20 mouse cellular contexts compared by ENCODE assay signal in the genomic region with DNA sequence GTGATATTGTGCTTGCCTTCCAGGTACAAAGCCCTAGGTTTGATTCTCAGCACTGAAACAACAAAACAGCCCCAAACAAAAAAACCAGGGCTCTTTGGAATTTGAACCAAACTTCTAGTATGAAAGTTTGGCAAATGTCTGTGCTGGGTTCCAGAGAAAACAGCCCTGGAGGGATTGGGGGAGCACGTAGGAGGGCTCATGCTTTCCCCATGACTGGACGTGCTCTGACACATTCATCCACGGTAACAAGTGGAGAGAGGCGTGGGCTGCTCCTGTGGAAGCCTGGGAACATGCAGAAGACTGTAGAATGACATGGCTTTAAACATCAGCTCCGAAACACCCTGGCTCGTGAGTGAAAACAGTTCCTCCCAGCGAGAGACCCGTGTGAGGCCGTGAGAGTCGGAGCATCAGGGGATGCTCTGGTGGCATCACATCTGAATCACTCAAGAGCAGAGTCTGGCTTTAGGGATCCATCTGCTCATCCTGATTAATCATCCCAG. TPM values are rescaled to one million over a fixed set of nuclear protein-coding genes. Genes with fewer than 3 reads are reported as not detected.
DNase-seq lines count a peak whose midpoint lies in the region; ATAC-seq and TF ChIP-seq lines count a peak whose summit lies in the region.
"Had no signal": no experiment of that assay in that cellular context is flagged by ENCODE, and none has a peak within 500 bp of the region (broad histone marks: within the 10 kb centered on the region; RNA-seq: fewer than 3 reads in every experiment).

No protein-coding gene starts in this region.

- no peak for ATAC-seq in kidney, embryonic 16.5 days (ENCODE audit: low FRiP score, low TSS enrichment)
- no peak for ATAC-seq in intestine, embryonic 15.5 days
- no peak for ATAC-seq in stomach, embryonic 15.5 days (ENCODE audit: insufficient read depth, low FRiP score, low read depth)
- ATAC-seq in inflammation-experienced regulatory T-cells, adult 6 months = no peak
- ATAC-seq: forebrain, embryonic 16.5 days; midbrain, embryonic 15.5 days had no signal

- no peak overlapping the region for H3K4me3 ChIP-seq in kidney, embryonic 16.5 days (ENCODE audit: low read length)
- H3K4me3 ChIP-seq in kidney, adult 2 months (ENCODE audit: insufficient read depth, low read depth, low read length) = no peak overlapping the region
- no peak overlapping the region for H3K4me3 ChIP-seq in intestine, embryonic 15.5 days (replicated peaks)
- H3K4me3 ChIP-seq in stomach, embryonic 15.5 days (replicated peaks) = no peak overlapping the region
- H3K4me3 ChIP-seq: embryonic facial prominence, embryonic 13.5 days; heart, embryonic 13.5 days; hindbrain, embryonic 15.5 days; midbrain, embryonic 15.5 days had no signal

- no peak for TF ChIP-seq CTCF in kidney, adult 2 months (conservative IDR thresholded peaks at IDR 0.05; ENCODE audit: insufficient read depth, insufficient read length, low read depth, low read length)

- intact Hi-C loops in left cerebral cortex, postnatal 14 days (cut with DNase I) = no loop called here

- no peak overlapping the region for H3K9ac ChIP-seq in kidney, embryonic 16.5 days (replicated peaks; ENCODE audit: low read length)
- H3K9ac ChIP-seq in intestine, embryonic 15.5 days = no peak overlapping the region
- no peak overlapping the region for H3K9ac ChIP-seq in stomach, embryonic 15.5 days
- H3K9ac ChIP-seq: embryonic facial prominence, embryonic 13.5 days; heart, embryonic 13.5 days; hindbrain, embryonic 15.5 days; midbrain, embryonic 15.5 days had no signal

- DNase-seq in kidney, adult 2 months = no peak
- peak; percentile 59 for DNase-seq in Muller cell, postnatal 12 days (ENCODE audit: inconsistent ontology term)
- no peak for DNase-seq in left cerebral cortex, postnatal 14 days (ENCODE audit: low spot score in 2 of 2)
- DNase-seq: adrenal gland, adult 2 months; cerebellum, adult 9-10 months; heart, postnatal 36 days; kidney, adult 18-20 months; kidney, postnatal 25 days; left cerebral cortex, postnatal 4 days; thymus, postnatal 25 days had no signal

- H3K27me3 ChIP-seq in kidney, embryonic 16.5 days (ENCODE audit: insufficient read depth, low read length) = no peaks in the 10 kb centered on the region
- no peaks in the 10 kb centered on the region for H3K27me3 ChIP-seq in kidney, adult 2 months (replicated peaks; ENCODE audit: control insufficient read depth, insufficient read depth, low read length)
- H3K27me3 ChIP-seq in intestine, embryonic 15.5 days (replicated peaks) = no peaks in the 10 kb centered on the region
- no peaks in the 10 kb centered on the region for H3K27me3 ChIP-seq in stomach, embryonic 15.5 days (replicated peaks)
- H3K27me3 ChIP-seq: CH12.LX; embryonic facial prominence, embryonic 13.5 days; heart, embryonic 13.5 days; hindbrain, embryonic 15.5 days; midbrain, embryonic 15.5 days had no signal

- no peak for TF ChIP-seq POLR2A in kidney, adult 2 months (IDR thresholded peaks at IDR 0.05; ENCODE audit: low read depth, low read length)

- WGBS in kidney, embryonic 16.5 days = 56% methylated on average over 10 of the region's 10 CpGs
- 70% methylated on average over 10 of the region's 10 CpGs for WGBS in kidney, adult 2 months
- WGBS in intestine, embryonic 15.5 days = 52% methylated on average over 10 of the region's 10 CpGs
- 59% methylated on average over 10 of the region's 10 CpGs for WGBS in stomach, embryonic 15.5 days

- no peaks in the 10 kb centered on the region for H3K9me3 ChIP-seq in kidney, embryonic 16.5 days (ENCODE audit: low read length)
- no peaks in the 10 kb centered on the region for H3K9me3 ChIP-seq in intestine, embryonic 15.5 days
- no peaks in the 10 kb centered on the region for H3K9me3 ChIP-seq in stomach, embryonic 15.5 days
- H3K9me3 ChIP-seq: embryonic facial prominence, embryonic 13.5 days; heart, embryonic 13.5 days; hindbrain, embryonic 15.5 days; midbrain, embryonic 15.5 days had no signal

- peaks cover 9% of the 10 kb centered on the region; the same call in 1 of the 2 replicates for H3K4me1 ChIP-seq in kidney, embryonic 16.5 days (ENCODE audit: insufficient read depth, low read length)
- no peaks in the 10 kb centered on the region for H3K4me1 ChIP-seq in kidney, adult 2 months (ENCODE audit: control insufficient read depth, insufficient read depth, low read length)
- H3K4me1 ChIP-seq in intestine, embryonic 15.5 days (replicated peaks) = peaks cover 14% of the 10 kb centered on the region; the same call in 1 of the 2 replicates
- H3K4me1 ChIP-seq in stomach, embryonic 15.5 days = peaks cover 7% of the 10 kb centered on the region
- H3K4me1 ChIP-seq: hindbrain, embryonic 15.5 days; midbrain, embryonic 15.5 days had no signal

- no peaks in the 10 kb centered on the region for H3K36me3 ChIP-seq in kidney, embryonic 16.5 days (ENCODE audit: insufficient read depth, low read length)
- no peaks in the 10 kb centered on the region for H3K36me3 ChIP-seq in kidney, adult 2 months (ENCODE audit: control insufficient read depth, insufficient read depth, low read length)
- no peaks in the 10 kb centered on the region for H3K36me3 ChIP-seq in intestine, embryonic 15.5 days
- H3K36me3 ChIP-seq in stomach, embryonic 15.5 days = no peaks in the 10 kb centered on the region
- H3K36me3 ChIP-seq: embryonic facial prominence, embryonic 13.5 days; heart, embryonic 13.5 days; hindbrain, embryonic 15.5 days; midbrain, embryonic 15.5 days had no signal

- 0 out of 2 replicates have a peak overlapping the region, but pooled peaks have one; percentile 20 for H3K27ac ChIP-seq in kidney, embryonic 16.5 days (ENCODE audit: low read length)
- H3K27ac ChIP-seq in kidney, adult 2 months (ENCODE audit: insufficient read depth, low read depth, low read length) = no peak overlapping the region
- H3K27ac ChIP-seq in intestine, embryonic 15.5 days = 0 out of 2 replicates have a peak overlapping the region, but pooled peaks have one; percentile 27
- 0 out of 2 replicates have a peak overlapping the region, but pooled peaks have one; percentile 3 for H3K27ac ChIP-seq in stomach, embryonic 15.5 days
- H3K27ac ChIP-seq: embryonic facial prominence, embryonic 13.5 days; heart, embryonic 13.5 days; hindbrain, embryonic 15.5 days; midbrain, embryonic 15.5 days had no signal

- H3K4me2 ChIP-seq in kidney, embryonic 16.5 days (replicated peaks; ENCODE audit: low read depth, low read length) = no peak overlapping the region
- H3K4me2 ChIP-seq in intestine, embryonic 15.5 days (replicated peaks) = no peak overlapping the region
- H3K4me2 ChIP-seq in stomach, embryonic 15.5 days = no peak overlapping the region
- H3K4me2 ChIP-seq: embryonic facial prominence, embryonic 13.5 days; heart, embryonic 13.5 days; hindbrain, embryonic 15.5 days; midbrain, embryonic 15.5 days had no signal

RNA-seq across cellular contexts. Expression of a gene that starts 43.3 kb away (rescaled TPM):
- 35.2 and 44.5 TPM in 2 replicates for polyA plus RNA-seq in kidney, embryonic 16.5 days (2015; fragmentation: Nextera tagmentation; extraction: Ambion mirVana)
- 12.0 and 13.2 TPM in 2 replicates for polyA plus RNA-seq in kidney, adult 2 months (2012; rRNA removed)
- 29.4 and 31.2 TPM in 2 replicates for polyA plus RNA-seq in intestine, embryonic 15.5 days (2015; fragmentation: Nextera tagmentation; extraction: Ambion mirVana)
- 36.8 and 38.6 TPM in 2 replicates for polyA plus RNA-seq in stomach, embryonic 15.5 days (2015; fragmentation: Nextera tagmentation; extraction: Ambion mirVana)
- total RNA-seq in left cerebral cortex, postnatal 14 days (2021) = 10 to 100 TPM; 22.5 to 29.6 TPM
- polyA plus RNA-seq in inflammation-experienced regulatory T-cells, adult 6 months (2017; shearing (Covaris generic)) = 100 to 1,000 TPM; 228 to 429 (median 340) TPM
